Mouse (Mus musculus) heart, postnatal 0 days (tissue): ENCODE results near the gene Ncam2. TPM values are rescaled to one million over a fixed set of nuclear protein-coding genes. Genes with fewer than 3 reads are reported as not detected.

Experiments
- ATAC-seq: fragments of 200-750 bp; cut with Nextera tagmentation; 2 replicates; pipeline ENCODE4 v1.8.0; 2017; ENCODE audit warnings: low read depth, moderate number of reproducible peaks, moderate library complexity; ENCODE audit not compliant: insufficient read depth
- DNase-seq: peaks from one replicate; pipeline ENCODE4 v3.0.0-alpha.2; 2016; ENCODE audit warnings: low spot score
- H3K27ac ChIP-seq: fragments of 300-500 bp; sonication (generic); 2 replicates; pipeline ENCODE4 v1.5.1; 2014; ENCODE audit warnings: low read depth, mild to moderate bottlenecking
- H3K27me3 ChIP-seq: fragments of 300-500 bp; sonication (generic); 2 replicates; pipeline ENCODE4 v1.6.1; 2014; ENCODE audit warnings: low read length, mixed read lengths; ENCODE audit not compliant: control insufficient read depth, insufficient read depth
- H3K36me3 ChIP-seq: fragments of 300-500 bp; sonication (generic); replicated peaks from 2 replicates; pipeline ENCODE4 v1.6.1; 2014; ENCODE audit warnings: low read length, mixed read lengths; ENCODE audit not compliant: control insufficient read depth, insufficient read depth
- H3K4me1 ChIP-seq: fragments of 300-500 bp; sonication (generic); 2 replicates; pipeline ENCODE4 v1.6.1; 2014; ENCODE audit warnings: antibody characterized with exemption; ENCODE audit not compliant: control insufficient read depth, insufficient read depth
- H3K4me2 ChIP-seq: fragments of 300-500 bp; sonication (generic); 2 replicates; pipeline ENCODE4 v1.6.1; 2014; ENCODE audit warnings: low read depth, mild to moderate bottlenecking, low read length, moderate library complexity
- H3K4me3 ChIP-seq: fragments of 300-500 bp; sonication (generic); 2 replicates; pipeline ENCODE4 v1.5.1; 2014; ENCODE audit warnings: low read depth, low read length
- H3K9ac ChIP-seq: fragments of 300-500 bp; sonication (generic); replicated peaks from 2 replicates; pipeline ENCODE4 v1.6.1; 2014; ENCODE audit warnings: low read depth, low read length, mixed read lengths
- H3K9me3 ChIP-seq: fragments of 300-500 bp; sonication (generic); replicated peaks from 2 replicates; pipeline ENCODE4 v1.6.1; 2016; ENCODE audit warnings: low read length; ENCODE audit not compliant: control insufficient read depth
- CTCF ChIP-seq: IDR thresholded peaks from 2 replicates; pipeline ENCODE4 v1.5.1; 2016; ENCODE audit warnings: antibody characterized with exemption, control low read depth, low read depth
- EP300 ChIP-seq: IDR thresholded peaks from 2 replicates; pipeline ENCODE4 v1.6.1; 2016; ENCODE audit warnings: antibody characterized with exemption, low read depth
- WGBS: fragments of 180-500 bp; shearing (Covaris S2); extraction: QIAGEN DNeasy Blood & Tissue Kit; methylation state at CpG from one replicate; pipeline ENCODE4 v1.1.7; 2014; 5-methylcytosine and 5-hydroxymethylcytosine counted together
- polyA plus RNA-seq: library from polyadenylated mRNA; unstranded; fragments of >200 nt; fragmentation: Nextera tagmentation; extraction: Ambion mirVana; gene quantifications from 2 replicates; pipeline ENCODE4 v1.2.1, GENCODE M21; 2015
- total RNA-seq: library from RNA; depleted of rRNA; stranded (reverse); fragments of >200 nt; gene quantifications from 2 replicates; pipeline ENCODE4 v1.2.3, GENCODE M21; 2014; ENCODE audit warnings: low replicate concordance

The Ncam2 gene
- total and polyA plus RNA-seq, 2 experiments from 2014 or later, result 0.04 TPM; not detected in 1

- TF ChIP-seq CTCF (no peak), EP300 (no peak)
- whole genome bisulfite sequencing, result 65% methylated on average over 2 of the region's 2 CpGs
These were observed 456.1 kb downstream of the Ncam2 start for GRCm38 (mm10) chr16:81656550-81656949.

GRCm38 (mm10) chr16:81673866-81674265, 473.4 kb downstream of the Ncam2 start:
- Histone ChIP-seq H3K36me3 (no peaks in the 10 kb centered on the region), H3K27me3 (no peaks in the 10 kb centered on the region), H3K4me3 (no peak overlapping the region), H3K4me1 (no peaks in the 10 kb centered on the region), H3K9ac (no peak overlapping the region), H3K9me3 (no peaks in the 10 kb centered on the region), H3K27ac (no peak overlapping the region), H3K4me2 (no peak overlapping the region)
- ATAC-seq (no peak), DNase-seq (no peak)
- TF ChIP-seq CTCF, result no peak
- TF ChIP-seq EP300, result no peak
- 55% methylated on average over 1 of the region's 1 CpGs for WGBS

More at GRCm38 (mm10) chr16:81656550-81656949, 456.1 kb downstream of the Ncam2 start:
- no peaks in the 10 kb centered on the region for H3K4me1 ChIP-seq
- no peak overlapping the region for H3K27ac ChIP-seq
- ATAC-seq, result no peak
- DNase-seq, result no peak
- no peak overlapping the region for H3K4me2 ChIP-seq
- no peak overlapping the region for H3K9ac ChIP-seq
- H3K36me3 ChIP-seq, result no peaks in the 10 kb centered on the region
- no peak overlapping the region for H3K4me3 ChIP-seq
- H3K27me3 ChIP-seq, result no peaks in the 10 kb centered on the region
- H3K9me3 ChIP-seq, result no peaks in the 10 kb centered on the region

- Histone ChIP-seq H3K27ac (no peak overlapping the region), H3K4me3 (no peak overlapping the region), H3K9me3 (no peaks in the 10 kb centered on the region), H3K4me2 (no peak overlapping the region), H3K36me3 (no peaks in the 10 kb centered on the region), H3K4me1 (no peaks in the 10 kb centered on the region), H3K27me3 (no peaks in the 10 kb centered on the region), H3K9ac (no peak overlapping the region)
- ATAC-seq (no peak), DNase-seq (no peak)
- WGBS, result 48% methylated on average over 1 of the region's 1 CpGs
- no peak for TF ChIP-seq CTCF
These were observed 475.0 kb downstream of the Ncam2 start for GRCm38 (mm10) chr16:81675546-81675945.
